Mouse (Mus musculus) ES-Bruce4 (cell line): ENCODE data around the gene Ssu2.

Source experiments
- CTCF ChIP-seq: IDR thresholded peaks from one replicate; pipeline ENCODE4 v1.8.1; 2011; ENCODE audit warnings: low read depth, low read length
- EP300 ChIP-seq: IDR thresholded peaks from 2 replicates; pipeline ENCODE4 v1.6.1; 2011; ENCODE audit warnings: low read depth, low read length; ENCODE audit not compliant: insufficient read depth
- POLR2A ChIP-seq: IDR thresholded peaks from one replicate; pipeline ENCODE4 v1.8.1; 2011; ENCODE audit warnings: low read length; ENCODE audit not compliant: insufficient read depth

GRCm38 (mm10) chr6:112387947-112388346 lies at the start of gene Ssu2:
- no peak for TF ChIP-seq POLR2A
- TF ChIP-seq EP300: no peak
- TF ChIP-seq CTCF: no peak
